Mouse (Mus musculus) 3T3-L1 (cell line): ENCODE results near the gene Timm23.
"Not testable (repeated sequence)": the region's sequence is repeated elsewhere in the genome, so short reads cannot be mapped to it uniquely, and the experiment has no call there.

Experiments
- DNase-seq: peaks from one replicate; pipeline ENCODE4 v3.0.0-alpha.2; 2015; ENCODE audit warnings: low read depth, low spot score

Timm23 gene

GRCm38 (mm10) chr14:32201791-32202451 is at the start of gene Timm23, which contains the start of gene Parg:
TSS of gene Timm23 (minus strand) at chr14:32201898.
TSS of gene Parg (plus strand) at chr14:32201949.
- DNase-seq, result peak; percentile 87

- no peak for DNase-seq
Observed at GRCm38 (mm10) chr14:32249616-32250015, 47.9 kb upstream of the Timm23 start.

- no peak for DNase-seq
Observed at GRCm38 (mm10) chr14:32246019-32246418, 44.3 kb upstream of the Timm23 start.

- peak; percentile 20 for DNase-seq
Observed at GRCm38 (mm10) chr14:32242401-32242800, 40.7 kb upstream of the Timm23 start.

GRCm38 (mm10) chr14:32228996-32229395 is 27.3 kb upstream of the Timm23 start:
- DNase-seq, result peak; percentile 71

- peak; percentile 35 for DNase-seq
Observed at GRCm38 (mm10) chr14:32226601-32227000, 24.9 kb upstream of the Timm23 start.

GRCm38 (mm10) chr14:32201354-32201753 is 344 bp downstream of the Timm23 start:
- peak; percentile 54 for DNase-seq

GRCm38 (mm10) chr14:32193557-32193956 is 8.1 kb downstream of the Timm23 start:
- DNase-seq, result peak; percentile 62

- DNase-seq, result peak; percentile 79
Observed at GRCm38 (mm10) chr14:32192437-32192836, 9.3 kb downstream of the Timm23 start.

- no peak for DNase-seq
Observed at GRCm38 (mm10) chr14:32191926-32192325, 9.8 kb downstream of the Timm23 start.

- no peak for DNase-seq
Observed at GRCm38 (mm10) chr14:32190627-32191391, 10.9 kb downstream of the Timm23 start.

GRCm38 (mm10) chr14:32183846-32184245 is 17.9 kb downstream of the Timm23 start:
- no peak for DNase-seq

GRCm38 (mm10) chr14:32180861-32181260 is 20.8 kb downstream of the Timm23 start:
- DNase-seq, result no peak

GRCm38 (mm10) chr14:32179393-32180195 is 22.1 kb downstream of the Timm23 start:
- DNase-seq, result no peak

GRCm38 (mm10) chr14:32176590-32176989 is 25.1 kb downstream of the Timm23 start:
- DNase-seq, result not testable (repeated sequence)

GRCm38 (mm10) chr14:32175310-32175709 is 26.4 kb downstream of the Timm23 start:
- DNase-seq, result no peak

GRCm38 (mm10) chr14:32170137-32170536 is 31.6 kb downstream of the Timm23 start:
- DNase-seq, result no peak

- no peak for DNase-seq
Observed at GRCm38 (mm10) chr14:32168653-32169231, 33.0 kb downstream of the Timm23 start.

- DNase-seq, result peak; percentile 59
Observed at GRCm38 (mm10) chr14:32167326-32167725, 34.4 kb downstream of the Timm23 start.

- DNase-seq, result no peak
Observed at GRCm38 (mm10) chr14:32166840-32167239, 34.9 kb downstream of the Timm23 start.

GRCm38 (mm10) chr14:32166062-32166441 is 35.6 kb downstream of the Timm23 start:
- DNase-seq, result no peak
